Mouse (Mus musculus) lung, postnatal 10 days (tissue): ENCODE results near the gene Dtnb.

Experiments
- DNase-seq: peaks from one replicate; pipeline ENCODE4 v3.0.0; 2021

The Dtnb gene

GRCm38 (mm10) chr12:3737009-3737408, 164.8 kb downstream of the Dtnb start:
- no peak for DNase-seq

GRCm38 (mm10) chr12:3738741-3739529, 166.8 kb downstream of the Dtnb start:
- DNase-seq, result peak; percentile 22

GRCm38 (mm10) chr12:3739749-3740704, 167.8 kb downstream of the Dtnb start:
- DNase-seq, result no peak

- DNase-seq, result no peak
Observed at GRCm38 (mm10) chr12:3740705-3741081, 168.5 kb downstream of the Dtnb start.

- peak; percentile 71 for DNase-seq
Observed at GRCm38 (mm10) chr12:3745432-3746105, 173.4 kb downstream of the Dtnb start.

- DNase-seq, result no peak
Observed at GRCm38 (mm10) chr12:3746369-3746768, 174.2 kb downstream of the Dtnb start.

- no peak for DNase-seq
Observed at GRCm38 (mm10) chr12:3747583-3747982, 175.4 kb downstream of the Dtnb start.

GRCm38 (mm10) chr12:3755522-3755921, 183.3 kb downstream of the Dtnb start:
- no peak for DNase-seq

GRCm38 (mm10) chr12:3756216-3756615, 184.0 kb downstream of the Dtnb start:
- no peak for DNase-seq

GRCm38 (mm10) chr12:3758127-3758526, 185.9 kb downstream of the Dtnb start:
- no peak for DNase-seq

- DNase-seq, result peak; percentile 80
Observed at GRCm38 (mm10) chr12:3759419-3759818, 187.2 kb downstream of the Dtnb start.

- no peak for DNase-seq
Observed at GRCm38 (mm10) chr12:3760876-3761590, 188.9 kb downstream of the Dtnb start.

- DNase-seq, result no peak
Observed at GRCm38 (mm10) chr12:3761591-3762295, 189.6 kb downstream of the Dtnb start.

GRCm38 (mm10) chr12:3764191-3764804, 192.1 kb downstream of the Dtnb start:
- no peak for DNase-seq

- no peak for DNase-seq
Observed at GRCm38 (mm10) chr12:3767360-3767759, 195.2 kb downstream of the Dtnb start.

- no peak for DNase-seq
Observed at GRCm38 (mm10) chr12:3768391-3768790, 196.2 kb downstream of the Dtnb start.

GRCm38 (mm10) chr12:3770546-3770945, 198.4 kb downstream of the Dtnb start:
- no peak for DNase-seq

- no peak for DNase-seq
Observed at GRCm38 (mm10) chr12:3771080-3771479, 198.9 kb downstream of the Dtnb start.

- DNase-seq, result no peak
Observed at GRCm38 (mm10) chr12:3773643-3774042, 201.5 kb downstream of the Dtnb start.

- no peak for DNase-seq
Observed at GRCm38 (mm10) chr12:3776015-3776414, 203.8 kb downstream of the Dtnb start.

GRCm38 (mm10) chr12:3777682-3778081, 205.5 kb downstream of the Dtnb start:
- no peak for DNase-seq
